ENCODE assay signal across 7 mouse cellular contexts in genomic region chr7:126949403-126949792, GRCm38 (mm10). TPM values are rescaled to one million over a fixed set of nuclear protein-coding genes. Genes with fewer than 3 reads are reported as not detected.
DNase-seq lines count a peak whose midpoint lies in the region; ATAC-seq lines count a peak whose summit lies in the region.

TSS of gene Asphd1 (minus strand) at chr7:126949582.

- H3K27ac ChIP-seq in forebrain, embryonic 15.5 days (replicated peaks) = peak within 1 kb of the TSS; percentile 88
- peak within 1 kb of the TSS; percentile 87 for H3K27ac ChIP-seq in midbrain, embryonic 12.5 days (replicated peaks)

- peak within 1 kb of the TSS; percentile 58 for H3K4me3 ChIP-seq in forebrain, embryonic 15.5 days
- peak within 1 kb of the TSS; percentile 51 for H3K4me3 ChIP-seq in midbrain, embryonic 12.5 days

- peak within 1 kb of the TSS; percentile 93 for H3K4me2 ChIP-seq in forebrain, embryonic 15.5 days (replicated peaks)
- H3K4me2 ChIP-seq in midbrain, embryonic 12.5 days (replicated peaks) = peak within 1 kb of the TSS; percentile 98

- H3K4me1 ChIP-seq in forebrain, embryonic 15.5 days = peaks cover 44% of the 10 kb centered on the region
- peaks cover 34% of the 10 kb centered on the region for H3K4me1 ChIP-seq in midbrain, embryonic 12.5 days

- under 1% methylated on average over 21 of the region's 21 CpGs for WGBS in forebrain, embryonic 15.5 days
- WGBS in midbrain, embryonic 12.5 days = under 1% methylated on average over 21 of the region's 21 CpGs

- ATAC-seq in forebrain, embryonic 15.5 days (replicated peaks) = peak; percentile 70
- peak; percentile 52 for ATAC-seq in midbrain, embryonic 12.5 days (ENCODE audit: low FRiP score, low read depth)

- peak within 1 kb of the TSS; percentile 71 for H3K9ac ChIP-seq in forebrain, embryonic 15.5 days (replicated peaks)
- H3K9ac ChIP-seq in midbrain, embryonic 12.5 days (replicated peaks) = peak within 1 kb of the TSS; percentile 68

- H3K27me3 ChIP-seq in forebrain, embryonic 15.5 days = no peaks in the 10 kb centered on the region
- peaks cover 45% of the 10 kb centered on the region for H3K27me3 ChIP-seq in midbrain, embryonic 12.5 days

- no peaks in the 10 kb centered on the region for H3K9me3 ChIP-seq in forebrain, embryonic 15.5 days
- no peaks in the 10 kb centered on the region for H3K9me3 ChIP-seq in midbrain, embryonic 12.5 days

- peak; percentile 26 for DNase-seq in retina, adult 2 months (ENCODE audit: low read depth, low spot score)
- DNase-seq in retina, postnatal 1 day = no peak
- peak; percentile 52 to 65 for DNase-seq in layer of hippocampus, adult 8-10 months (ENCODE audit: low spot score in 2 of 2)
- DNase-seq in adrenal gland, adult 2 months = no peak
- DNase-seq in adipocyte (ENCODE audit: low spot score) = no peak

- H3K36me3 ChIP-seq in forebrain, embryonic 15.5 days = peaks cover 9% of the 10 kb centered on the region; the same call in 1 of the 2 replicates
- peaks cover 15% of the 10 kb centered on the region; the same call in 1 of the 2 replicates for H3K36me3 ChIP-seq in midbrain, embryonic 12.5 days

RNA-seq across cellular contexts. Expression of gene Asphd1, which starts in this region (rescaled TPM):
- 5.6 and 6.9 TPM in 2 replicates for polyA plus RNA-seq in forebrain, embryonic 15.5 days (2015; fragmentation: Nextera tagmentation; extraction: Ambion mirVana)
- total RNA-seq in layer of hippocampus, adult 8-10 months (2022) = 10 to 100 TPM; 27.2 to 41.0 (median 31.5) TPM
- polyA plus RNA-seq in midbrain, embryonic 12.5 days (2016; fragmentation: Nextera tagmentation; extraction: Ambion mirVana) = 1.6 and 2.7 TPM in 2 replicates
- total RNA-seq in adrenal gland, adult 2 months (2021) = 1 to 10 TPM in 1 of 2 experiments, under 1 TPM in 1; 0.66 to 2.2 TPM
- 2.0 and 2.5 TPM in 2 replicates for polyA plus RNA-seq in adrenal gland, adult 2 months (2012; rRNA removed)

Comparison
In these comparisons a context has a peak if more than half of its experiments do, and no peak if none do; other contexts are left out.
1. RNA of gene Asphd1 (total RNA-seq): 27.2 to 41.0 TPM in layer of hippocampus, adult 8-10 months; 0.66 to 2.2 TPM in adrenal gland, adult 2 months; every median in the first group is over 4 times any median in the second.
2. DNase-seq: peak in retina, adult 2 months (single experiment) and layer of hippocampus, adult 8-10 months (2 of 2); none in retina, postnatal 1 day (single experiment), adrenal gland, adult 2 months (single experiment) and adipocyte (single experiment).